Mouse (Mus musculus) right cerebral cortex, postnatal 14 days (tissue): ENCODE measurements around the gene Tma7.

Source experiments
- DNase-seq: peaks from one replicate; pipeline ENCODE4 v3.0.0; 2022

Tma7 gene

GRCm38 (mm10) chr9:109060184-109060897 is 22.0 kb downstream of the Tma7 start:
- DNase-seq, result no peak

- DNase-seq, result peak; percentile 86
Observed at GRCm38 (mm10) chr9:109059136-109059903, 23.1 kb downstream of the Tma7 start, which contains the start of gene Trex1. Gene Trex1 (minus strand): TSS chr9:109059734.

GRCm38 (mm10) chr9:109058006-109058765 is 24.2 kb downstream of the Tma7 start:
- DNase-seq, result no peak

- DNase-seq, result no peak
Observed at GRCm38 (mm10) chr9:109057543-109057942, 24.8 kb downstream of the Tma7 start.

- DNase-seq, result no peak
Observed at GRCm38 (mm10) chr9:109056916-109057315, 25.5 kb downstream of the Tma7 start.

GRCm38 (mm10) chr9:109056081-109056690 is 26.2 kb downstream of the Tma7 start:
- DNase-seq, result no peak

- DNase-seq, result no peak
Observed at GRCm38 (mm10) chr9:109055271-109056030, 26.9 kb downstream of the Tma7 start.

GRCm38 (mm10) chr9:109054712-109055111 is 27.7 kb downstream of the Tma7 start:
- DNase-seq, result peak; percentile 63

- DNase-seq, result no peak
Observed at GRCm38 (mm10) chr9:109053851-109054250, 28.5 kb downstream of the Tma7 start.

GRCm38 (mm10) chr9:109053366-109053765 is 29.0 kb downstream of the Tma7 start:
- DNase-seq, result no peak

GRCm38 (mm10) chr9:109052490-109053260 is 29.7 kb downstream of the Tma7 start:
- DNase-seq, result no peak

- DNase-seq, result no peak
Observed at GRCm38 (mm10) chr9:109051651-109052489, 30.5 kb downstream of the Tma7 start.

GRCm38 (mm10) chr9:109051011-109051501 is 31.3 kb downstream of the Tma7 start:
- DNase-seq, result no peak

GRCm38 (mm10) chr9:109050674-109050997 is 31.8 kb downstream of the Tma7 start:
- DNase-seq, result no peak

GRCm38 (mm10) chr9:109049996-109050673 is 32.3 kb downstream of the Tma7 start:
- no peak for DNase-seq

- no peak for DNase-seq
Observed at GRCm38 (mm10) chr9:109049316-109049715, 33.1 kb downstream of the Tma7 start.

GRCm38 (mm10) chr9:109046306-109046705 is 36.1 kb downstream of the Tma7 start:
- DNase-seq, result no peak

GRCm38 (mm10) chr9:109041351-109041750 is 41.0 kb downstream of the Tma7 start:
- no peak for DNase-seq

GRCm38 (mm10) chr9:109040906-109041305 is 41.5 kb downstream of the Tma7 start:
- no peak for DNase-seq

- DNase-seq, result no peak
Observed at GRCm38 (mm10) chr9:109040216-109040615, 42.2 kb downstream of the Tma7 start.
